Mouse (Mus musculus): ENCODE measurements at regions not wholly inside any gene's neighbourhood (a gene's known extent, or its start where the extent isn't known, plus 50 kb on each side); places are given as distances from the start of the nearest gene placed in this dataset.

DNA sequence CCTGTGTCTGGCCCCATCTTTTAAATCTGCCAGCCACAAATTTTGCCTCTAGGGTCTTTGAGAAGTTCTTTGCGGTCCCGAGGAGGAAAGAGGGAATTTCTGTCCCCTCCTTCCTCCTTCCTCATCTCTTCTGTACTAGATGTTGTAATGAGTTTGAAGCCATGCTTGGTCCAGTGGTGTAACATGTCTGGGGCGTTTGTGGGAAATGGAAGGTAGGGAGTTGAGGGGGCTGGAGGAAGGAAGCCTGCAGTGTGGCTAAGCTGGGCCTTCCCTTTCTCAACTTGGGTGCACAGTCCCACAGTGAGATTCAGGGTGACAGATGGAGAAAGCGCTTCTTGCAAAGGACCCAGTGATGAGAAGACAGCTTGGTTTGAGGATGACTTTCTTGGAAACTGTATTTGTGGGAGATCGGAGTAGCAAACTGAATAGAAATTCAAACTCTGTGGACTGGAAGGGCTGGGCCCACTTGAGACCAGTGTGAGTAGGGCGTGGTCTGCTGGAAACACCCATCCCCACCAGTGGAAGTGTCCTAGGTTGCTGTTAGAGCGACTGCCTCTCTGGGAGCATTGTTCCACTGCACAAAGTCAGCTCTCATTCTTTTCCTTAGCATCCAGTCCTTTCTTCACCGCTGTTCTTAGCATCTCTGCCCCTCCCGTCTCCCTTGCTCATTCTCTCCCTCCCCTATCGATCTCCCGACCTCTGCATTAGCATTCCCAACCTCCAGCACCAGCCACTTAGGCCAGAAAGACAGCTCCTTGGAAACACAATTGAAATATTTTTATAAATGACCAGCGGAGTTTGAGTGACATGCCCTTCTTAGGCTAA is 162.5 kb upstream of the 4931429L15Rik start:
- no peak for DNase-seq (ENCODE audit: low spot score)
- intact Hi-C loops (cut with DNase I) = no loop called here

DNA sequence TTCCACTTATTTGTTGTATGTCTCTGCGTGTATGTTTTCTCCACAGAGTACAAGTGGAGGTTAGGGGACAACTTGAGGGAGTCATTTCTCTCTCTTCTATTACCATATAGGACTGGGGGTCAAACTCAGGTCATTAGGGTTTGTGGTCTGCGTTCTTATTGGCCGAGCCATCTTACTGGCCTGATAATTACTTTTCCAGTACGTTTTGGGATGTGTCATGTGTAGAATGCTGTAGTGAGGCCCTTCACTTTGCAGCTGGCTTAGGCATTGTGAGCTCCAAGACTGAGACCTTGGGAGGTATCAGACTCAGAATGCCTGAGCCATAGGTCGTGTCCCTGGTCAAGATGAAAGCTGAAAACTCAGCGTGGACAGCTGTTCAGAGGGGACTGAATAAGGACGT is 161.7 kb upstream of the 4931429L15Rik start:
- DNase-seq (ENCODE audit: low spot score) = no peak
- intact Hi-C loops (cut with DNase I) = no loop called here

- intact Hi-C loops (cut with DNase I) = no loop called here
- DNase-seq (ENCODE audit: low spot score) = peak; percentile 9
Observed at GRCm38 (mm10) chr9:46480080-46480690, 160.4 kb upstream of the 4931429L15Rik start.

DNA sequence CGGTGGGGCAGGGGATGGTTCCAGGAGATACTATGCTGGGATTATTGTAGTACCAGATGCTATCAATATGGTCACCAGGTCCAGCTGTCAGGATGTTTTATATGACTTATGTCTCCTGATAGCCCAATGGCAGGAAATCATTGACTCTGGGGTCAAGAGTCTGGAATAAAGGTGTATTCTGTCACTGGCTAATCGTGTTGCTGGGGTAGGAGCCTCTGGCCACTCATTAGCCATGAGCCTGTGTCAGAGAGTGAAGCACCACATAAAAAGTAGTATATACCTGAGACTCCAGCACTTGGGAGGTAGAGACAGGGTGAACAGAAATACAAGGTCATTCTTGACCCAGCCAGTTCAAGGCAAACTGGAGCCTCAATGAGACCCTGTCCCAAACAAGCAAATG is 158.8 kb upstream of the 4931429L15Rik start:
- intact Hi-C loops (cut with DNase I) = no loop called here
- DNase-seq (ENCODE audit: low spot score) = no peak

- intact Hi-C loops (cut with DNase I) = no loop called here
- DNase-seq (ENCODE audit: low spot score) = no peak
Observed at GRCm38 (mm10) chr9:46476516-46476915, 156.7 kb upstream of the 4931429L15Rik start.

GRCm38 (mm10) chr9:46473681-46474080 is 153.9 kb upstream of the 4931429L15Rik start:
- intact Hi-C loops (cut with DNase I) = no loop called here
- no peak for DNase-seq (ENCODE audit: low spot score)

GRCm38 (mm10) chr9:46469521-46469920 is 149.7 kb upstream of the 4931429L15Rik start:
- no peak for DNase-seq (ENCODE audit: low spot score)
- intact Hi-C loops (cut with DNase I) = no loop called here

DNA sequence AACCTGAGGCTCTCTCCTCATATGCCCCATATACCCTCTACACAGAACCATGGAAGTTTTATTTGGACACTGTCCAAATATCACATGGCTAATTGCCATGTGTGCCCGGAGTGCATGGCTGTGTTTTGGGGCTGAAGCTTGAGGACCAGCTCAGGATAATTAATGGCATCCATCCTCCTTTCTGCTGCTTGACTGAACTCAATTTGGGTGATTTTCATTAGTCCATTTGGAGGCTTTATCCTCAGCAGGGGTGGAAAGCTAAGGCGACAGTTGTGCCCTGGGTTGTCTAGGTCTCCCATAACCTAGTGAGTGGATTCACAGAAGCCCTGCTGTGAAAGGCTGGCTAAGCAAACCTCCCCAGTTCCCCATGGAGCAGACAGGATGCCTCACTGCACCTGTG is 148.5 kb upstream of the 4931429L15Rik start:
- no peak for DNase-seq (ENCODE audit: low spot score)
- intact Hi-C loops (cut with DNase I) = no loop called here

- intact Hi-C loops (cut with DNase I) = no loop called here
- DNase-seq (ENCODE audit: low spot score) = no peak
Observed at GRCm38 (mm10) chr9:46467671-46468070, 147.9 kb upstream of the 4931429L15Rik start.

- intact Hi-C loops (cut with DNase I) = no loop called here
- DNase-seq (ENCODE audit: low spot score) = no peak
Observed at GRCm38 (mm10) chr9:46462681-46463080, 142.9 kb upstream of the 4931429L15Rik start.

DNA sequence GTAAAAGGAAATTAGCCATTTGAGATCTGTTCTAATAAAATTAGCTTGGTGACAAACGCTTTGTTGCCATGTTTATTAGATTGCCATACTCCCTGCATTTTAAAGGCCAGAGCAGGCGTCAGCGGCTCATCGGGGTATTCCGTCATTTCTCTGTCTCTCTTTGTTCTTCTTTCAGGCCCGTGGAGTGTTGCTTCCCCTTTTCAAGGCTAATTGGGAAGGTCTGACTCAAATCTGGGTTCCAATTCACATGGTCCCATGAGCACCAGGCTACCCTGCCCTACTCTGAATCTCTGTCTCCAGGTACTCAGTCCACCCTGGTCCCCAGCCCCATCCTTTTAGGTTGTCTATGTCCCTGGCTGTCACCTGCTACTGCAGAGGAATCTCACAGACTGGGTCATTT is 138.2 kb upstream of the 4931429L15Rik start:
- intact Hi-C loops (cut with DNase I) = no loop called here
- DNase-seq (ENCODE audit: low spot score) = no peak

GRCm38 (mm10) chr9:46454807-46455610 is 135.2 kb upstream of the 4931429L15Rik start:
- no peak for DNase-seq (ENCODE audit: low spot score)
- intact Hi-C loops (cut with DNase I) = no loop called here

- DNase-seq (ENCODE audit: low spot score) = no peak
- intact Hi-C loops (cut with DNase I) = no loop called here
Observed at GRCm38 (mm10) chr9:46443191-46444095, 123.7 kb upstream of the 4931429L15Rik start.

GRCm38 (mm10) chr9:46442739-46443181 is 123.0 kb upstream of the 4931429L15Rik start:
- DNase-seq (ENCODE audit: low spot score) = no peak
- intact Hi-C loops (cut with DNase I) = no loop called here

- intact Hi-C loops (cut with DNase I) = no loop called here
- no peak for DNase-seq (ENCODE audit: low spot score)
Observed at GRCm38 (mm10) chr9:46440226-46440625, 120.4 kb upstream of the 4931429L15Rik start.

- no peak for DNase-seq (ENCODE audit: low spot score)
- intact Hi-C loops (cut with DNase I) = no loop called here
Observed at GRCm38 (mm10) chr9:46434700-46435099, 114.9 kb upstream of the 4931429L15Rik start.

- intact Hi-C loops (cut with DNase I) = no loop called here
- no peak for DNase-seq (ENCODE audit: low spot score)
Observed at GRCm38 (mm10) chr9:46433716-46434115, 113.9 kb upstream of the 4931429L15Rik start.

- intact Hi-C loops (cut with DNase I) = no loop called here
- DNase-seq (ENCODE audit: low spot score) = no peak
Observed at GRCm38 (mm10) chr9:46431053-46431452, 111.3 kb upstream of the 4931429L15Rik start.

DNA sequence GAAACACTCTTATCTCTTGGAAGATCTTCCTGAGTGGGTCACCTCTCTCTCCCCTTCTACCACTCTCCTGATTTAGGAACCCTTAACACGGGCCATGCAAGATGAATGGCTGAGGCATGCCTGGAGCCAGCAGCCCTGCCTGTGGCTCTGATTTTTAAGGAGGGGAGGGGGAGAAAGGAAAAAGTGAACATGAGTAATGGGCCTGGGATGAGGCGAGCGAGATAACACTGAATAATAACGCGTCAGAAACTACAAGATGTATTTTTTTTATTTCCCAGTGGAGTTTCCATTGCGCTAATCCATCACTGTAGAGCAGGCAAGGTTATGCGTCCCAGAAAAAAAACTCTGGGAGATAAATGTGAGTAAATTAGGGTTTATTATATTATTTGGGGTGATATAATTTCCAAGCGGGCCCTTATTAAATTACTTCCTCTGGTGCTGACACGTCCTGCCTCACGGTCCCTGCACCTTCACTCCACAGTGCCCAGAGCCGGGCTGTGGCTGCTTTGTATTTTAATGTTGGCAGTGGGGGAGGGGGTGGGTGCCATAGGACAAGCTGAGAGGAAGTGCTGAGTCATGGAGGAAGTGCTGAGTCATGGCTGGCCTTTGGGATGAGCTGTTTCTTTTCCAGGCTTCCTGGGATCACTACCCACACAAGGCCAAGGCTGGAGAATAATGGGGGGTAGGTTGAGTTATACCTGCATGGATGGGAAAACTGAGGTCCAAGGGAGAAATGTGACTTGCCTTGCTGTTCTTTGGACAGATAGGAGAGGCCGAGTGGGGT is 103.6 kb upstream of the 4931429L15Rik start:
- no peak for DNase-seq (ENCODE audit: low spot score)
- intact Hi-C loops (cut with DNase I) = no loop called here

Measured in heart, postnatal 25 days (tissue).